ENCODE assay signal across 28 mouse cellular contexts in genomic region chr6:129727237-129727636, GRCm38 (mm10). TPM values are rescaled to one million over a fixed set of nuclear protein-coding genes. Genes with fewer than 3 reads are reported as not detected.
DNase-seq lines count a peak whose midpoint lies in the region; ATAC-seq lines count a peak whose summit lies in the region.
"Had no signal": no experiment of that assay in that cellular context is flagged by ENCODE, and none has a peak within 500 bp of the region (broad histone marks: within the 10 kb centered on the region; RNA-seq: fewer than 3 reads in every experiment).

No protein-coding gene starts in this region.

- no peak overlapping the region for H3K4me2 ChIP-seq in hindbrain, embryonic 12.5 days (replicated peaks)

- 90% methylated on average over 1 of the region's 1 CpGs for WGBS in hindbrain, embryonic 12.5 days

- intact Hi-C loops in heart, postnatal 25 days (cut with DNase I) = no loop called here

- H3K9ac ChIP-seq in hindbrain, embryonic 12.5 days = no peak overlapping the region

- DNase-seq in heart, postnatal 25 days (ENCODE audit: low spot score) = no peak
- no peak for DNase-seq in layer of hippocampus, postnatal 25 days (ENCODE audit: extremely low spot score in 1 of 2, low spot score in 1 of 2)
- DNase-seq in ovary, postnatal 14 days (ENCODE audit: low spot score) = no peak
- DNase-seq: adrenal gland, adult 2 months; adrenal gland, adult 8-10 months; adrenal gland, postnatal 10 days; adrenal gland, postnatal 14 days; adrenal gland, postnatal 25 days; adrenal gland, postnatal 36 days; B cell, adult 2 months; cerebellum, adult 11 months; cerebellum, adult 11-12 months had no signal

- no peaks in the 10 kb centered on the region for H3K9me3 ChIP-seq in hindbrain, embryonic 12.5 days (replicated peaks)
- H3K9me3 ChIP-seq: G1E had no signal

- no peaks in the 10 kb centered on the region for H3K36me3 ChIP-seq in hindbrain, embryonic 12.5 days
- H3K36me3 ChIP-seq: G1E had no signal

- no peak overlapping the region for H3K27ac ChIP-seq in hindbrain, embryonic 12.5 days

- no peaks in the 10 kb centered on the region for H3K27me3 ChIP-seq in hindbrain, embryonic 12.5 days
- H3K27me3 ChIP-seq: CH12.LX had no signal

- peak; percentile 54; the same call in 1 of the 2 replicates for ATAC-seq in common myeloid progenitor, adult 5-6 weeks (replicated peaks; ENCODE audit: low read depth, poor library complexity, severe bottlenecking)
- peak; percentile 94 for ATAC-seq in granulocyte monocyte progenitor cell, adult 5-6 weeks (replicated peaks; ENCODE audit: poor library complexity, severe bottlenecking)
- ATAC-seq in megakaryocyte, adult 5-6 weeks (ENCODE audit: poor library complexity, severe bottlenecking) = peak; percentile 84
- peak; percentile 71 for ATAC-seq in megakaryocyte progenitor cell, adult 5-6 weeks (replicated peaks; ENCODE audit: poor library complexity)
- no peak for ATAC-seq in hindbrain, embryonic 12.5 days (ENCODE audit: low FRiP score)
- ATAC-seq: activated CD4-positive, CD25-positive, alpha-beta regulatory T cell, adult 4 months; CD4-positive, CD25-positive, alpha-beta regulatory T cell, adult 4 months; Patski had no signal

- H3K4me1 ChIP-seq in hindbrain, embryonic 12.5 days = no peaks in the 10 kb centered on the region

- no peak overlapping the region for H3K4me3 ChIP-seq in hindbrain, embryonic 12.5 days

RNA-seq across cellular contexts. Expression of gene Klri1, which starts 10.3 kb away (rescaled TPM):
- total RNA-seq in common myeloid progenitor, adult 5-6 weeks (2017) = not detected in 2 replicates
- total RNA-seq in granulocyte monocyte progenitor cell, adult 5-6 weeks (2014; fragmentation: Nextera tagmentation) = not detected in 2 replicates
- total RNA-seq in granulocyte monocyte progenitor cell, adult 5-6 weeks (2017) = not detected in 2 replicates
- 0.33 TPM in 1 of 2 replicates, not detected in the other for total RNA-seq in megakaryocyte, adult 5-6 weeks (2015)
- total RNA-seq in megakaryocyte, adult 5-6 weeks (2017) = not detected in 2 replicates
- not detected in 2 replicates for total RNA-seq in megakaryocyte progenitor cell, adult 5-6 weeks (2015)
- not detected in 2 replicates for total RNA-seq in megakaryocyte progenitor cell, adult 5-6 weeks (2017)
- total RNA-seq in heart, postnatal 25 days (2021) = not detected
- not detected in 2 replicates for polyA plus RNA-seq in hindbrain, embryonic 12.5 days (2016; fragmentation: Nextera tagmentation; extraction: Ambion mirVana)
- not detected for total RNA-seq in layer of hippocampus, postnatal 25 days (2021)
- total RNA-seq: adrenal gland, adult 18-20 months; adrenal gland, adult 2 months; adrenal gland, adult 8-10 months; adrenal gland, postnatal 14 days; adrenal gland, postnatal 25 days; adrenal gland, postnatal 36 days; adrenal gland, postnatal 4 days; CH12.LX; ES-E14; G1E; MEL had no signal
- polyA plus RNA-seq: activated CD4-positive, CD25-positive, alpha-beta regulatory T cell, adult 4 months; adrenal gland, adult 2 months; brain, embryonic 14.5 days; C2C12; CD4-positive, CD25-positive, alpha-beta regulatory T cell, adult 4 months; G1E; Patski had no signal

RNA-seq across cellular contexts. Expression of gene Klri2, which starts 13.0 kb away (rescaled TPM):
- 0.09 TPM in 1 of 2 replicates, not detected in the other for total RNA-seq in common myeloid progenitor, adult 5-6 weeks (2017)
- not detected in 2 replicates for total RNA-seq in granulocyte monocyte progenitor cell, adult 5-6 weeks (2014; fragmentation: Nextera tagmentation)
- not detected in 2 replicates for total RNA-seq in granulocyte monocyte progenitor cell, adult 5-6 weeks (2017)
- total RNA-seq in megakaryocyte, adult 5-6 weeks (2015) = 1.7 and 4.2 TPM in 2 replicates
- 1.8 and 3.4 TPM in 2 replicates for total RNA-seq in megakaryocyte, adult 5-6 weeks (2017)
- 0.15 TPM in 1 of 2 replicates, not detected in the other for total RNA-seq in megakaryocyte progenitor cell, adult 5-6 weeks (2015)
- total RNA-seq in megakaryocyte progenitor cell, adult 5-6 weeks (2017) = under 0.01 TPM in 1 of 2 replicates, not detected in the other
- not detected for total RNA-seq in heart, postnatal 25 days (2021)
- not detected in 2 replicates for polyA plus RNA-seq in hindbrain, embryonic 12.5 days (2016; fragmentation: Nextera tagmentation; extraction: Ambion mirVana)
- not detected for total RNA-seq in layer of hippocampus, postnatal 25 days (2021)
- total RNA-seq: adrenal gland, postnatal 10 days; adrenal gland, postnatal 14 days; adrenal gland, postnatal 25 days; adrenal gland, postnatal 36 days; adrenal gland, postnatal 4 days; CH12.LX; ES-E14; MEL had no signal
- polyA plus RNA-seq: activated CD4-positive, CD25-positive, alpha-beta regulatory T cell, adult 4 months; adrenal gland, adult 2 months; brain, embryonic 14.5 days; C2C12; CD4-positive, CD25-positive, alpha-beta regulatory T cell, adult 4 months; G1E; Patski had no signal

RNA-seq across cellular contexts. Expression of gene Klrc1, which starts 48.5 kb away (rescaled TPM):
- total RNA-seq in common myeloid progenitor, adult 5-6 weeks (2017) = not detected in 2 replicates
- not detected in 2 replicates for total RNA-seq in granulocyte monocyte progenitor cell, adult 5-6 weeks (2014; fragmentation: Nextera tagmentation)
- total RNA-seq in granulocyte monocyte progenitor cell, adult 5-6 weeks (2017) = 2.9 TPM in 1 of 2 replicates, not detected in the other
- 4.3 and 7.1 TPM in 2 replicates for total RNA-seq in megakaryocyte, adult 5-6 weeks (2015)
- total RNA-seq in megakaryocyte, adult 5-6 weeks (2017) = 6.6 and 17.9 TPM in 2 replicates
- 0.17 and 0.44 TPM in 2 replicates for total RNA-seq in megakaryocyte progenitor cell, adult 5-6 weeks (2015)
- total RNA-seq in megakaryocyte progenitor cell, adult 5-6 weeks (2017) = 0.87 TPM in 1 of 2 replicates, not detected in the other
- not detected for total RNA-seq in heart, postnatal 25 days (2021)
- not detected in 2 replicates for polyA plus RNA-seq in hindbrain, embryonic 12.5 days (2016; fragmentation: Nextera tagmentation; extraction: Ambion mirVana)
- total RNA-seq in layer of hippocampus, postnatal 25 days (2021) = not detected
- total RNA-seq: adrenal gland, adult 2 months; adrenal gland, postnatal 14 days; adrenal gland, postnatal 25 days; adrenal gland, postnatal 36 days; CH12.LX; ES-E14; G1E; MEL had no signal
- polyA plus RNA-seq: brain, embryonic 14.5 days; C2C12; G1E; Patski had no signal

RNA-seq across cellular contexts. Expression of gene Gm156, which starts 56.8 kb away (rescaled TPM):
- total RNA-seq in common myeloid progenitor, adult 5-6 weeks (2017) = not detected in 2 replicates
- not detected in 2 replicates for total RNA-seq in granulocyte monocyte progenitor cell, adult 5-6 weeks (2014; fragmentation: Nextera tagmentation)
- not detected in 2 replicates for total RNA-seq in granulocyte monocyte progenitor cell, adult 5-6 weeks (2017)
- not detected in 2 replicates for total RNA-seq in megakaryocyte, adult 5-6 weeks (2015)
- total RNA-seq in megakaryocyte, adult 5-6 weeks (2017) = not detected in 2 replicates
- total RNA-seq in megakaryocyte progenitor cell, adult 5-6 weeks (2015) = not detected in 2 replicates
- total RNA-seq in megakaryocyte progenitor cell, adult 5-6 weeks (2017) = not detected in 2 replicates
- total RNA-seq in heart, postnatal 25 days (2021) = not detected
- not detected in 2 replicates for polyA plus RNA-seq in hindbrain, embryonic 12.5 days (2016; fragmentation: Nextera tagmentation; extraction: Ambion mirVana)
- not detected for total RNA-seq in layer of hippocampus, postnatal 25 days (2021)
- total RNA-seq: adrenal gland, adult 18-20 months; adrenal gland, adult 2 months; adrenal gland, adult 8-10 months; adrenal gland, postnatal 10 days; adrenal gland, postnatal 14 days; adrenal gland, postnatal 25 days; adrenal gland, postnatal 36 days; adrenal gland, postnatal 4 days; CH12.LX; ES-E14; G1E; MEL had no signal
- polyA plus RNA-seq: activated CD4-positive, CD25-positive, alpha-beta regulatory T cell, adult 4 months; adrenal gland, adult 2 months; brain, embryonic 14.5 days; C2C12; CD4-positive, CD25-positive, alpha-beta regulatory T cell, adult 4 months; G1E; Patski had no signal
